Mouse (Mus musculus) small intestine, adult 2 months (tissue): Measurements from ENCODE around the gene Sp140. TPM values are rescaled to one million over a fixed set of nuclear protein-coding genes. Genes with fewer than 3 reads are reported as not detected.
"Not testable (repeated sequence)": the region's sequence is repeated elsewhere in the genome, so short reads cannot be mapped to it uniquely, and the experiment has no call there.

Experiments
- H3K27ac ChIP-seq: fragments of 200-500 bp; 2 replicates; pipeline ENCODE4 v1.5.1; 2012; ENCODE audit warnings: low read depth, low read length, control low read depth, inconsistent platforms; ENCODE audit not compliant: insufficient read depth
- H3K27me3 ChIP-seq: fragments of 200-500 bp; 2 replicates; pipeline ENCODE4 v1.6.1; 2012; ENCODE audit warnings: mild to moderate bottlenecking, moderate library complexity, low read length, inconsistent platforms; ENCODE audit not compliant: control insufficient read depth, insufficient read depth
- H3K36me3 ChIP-seq: fragments of 200-500 bp; 2 replicates; pipeline ENCODE4 v1.6.1; 2012; ENCODE audit warnings: mild to moderate bottlenecking, low read length, control low read depth, inconsistent platforms; ENCODE audit not compliant: control insufficient read depth, insufficient read depth
- H3K4me1 ChIP-seq: fragments of 200-500 bp; 2 replicates; pipeline ENCODE4 v1.6.1; 2012; ENCODE audit warnings: low read length, inconsistent platforms, mixed read lengths; ENCODE audit not compliant: control insufficient read depth, insufficient read depth, insufficient read length
- H3K4me3 ChIP-seq: fragments of 200-500 bp; 2 replicates; pipeline ENCODE4 v1.5.1; 2012; ENCODE audit warnings: low read depth, mild to moderate bottlenecking, control low read depth, inconsistent platforms, low read length, moderate library complexity
- CTCF ChIP-seq: fragments of 200-500 bp; IDR thresholded peaks from 2 replicates; pipeline ENCODE4 v1.5.1; 2012; ENCODE audit warnings: low read depth, mild to moderate bottlenecking, control low read depth, inconsistent platforms, low read length, moderate library complexity, mixed read lengths; ENCODE audit not compliant: insufficient replicate concordance, insufficient read length; ENCODE audit errors: extremely low read depth
- POLR2A ChIP-seq: fragments of 200-500 bp; IDR thresholded peaks from 2 replicates; pipeline ENCODE4 v1.6.1; 2012; ENCODE audit warnings: low read depth, mild to moderate bottlenecking, control low read depth, inconsistent platforms, low read length, moderate library complexity
- WGBS: fragments of 180-500 bp; shearing (Covaris S2); methylation state at CpG from one replicate; pipeline ENCODE4 v1.1.7; 2018; 5-methylcytosine and 5-hydroxymethylcytosine counted together
- polyA plus RNA-seq: library from polyadenylated mRNA; depleted of rRNA; stranded (reverse); fragments of >200 nt; gene quantifications from 2 replicates; pipeline ENCODE4 v1.2.3, GENCODE M21; 2012

The Sp140 gene
- polyA plus RNA-seq, 1 experiment = 3.6 TPM

- H3K4me3 ChIP-seq, H3K4me1 ChIP-seq, H3K27me3 ChIP-seq, H3K27ac ChIP-seq, H3K36me3 ChIP-seq: not testable (repeated sequence)
- 52% methylated on average over 3 of the region's 3 CpGs for WGBS
Observed at GRCm38 (mm10) chr1:85636936-85637335, 36.8 kb downstream of the Sp140 start.

- 79% methylated on average over 4 of the region's 4 CpGs for WGBS
- H3K27me3 ChIP-seq, H3K27ac ChIP-seq, H3K4me3 ChIP-seq, H3K4me1 ChIP-seq, H3K36me3 ChIP-seq: not testable (repeated sequence)
Observed at GRCm38 (mm10) chr1:85638144-85638543, 38.0 kb downstream of the Sp140 start.

GRCm38 (mm10) chr1:85649881-85650280 lies 49.7 kb downstream of the Sp140 start, which contains the start of gene Sp100:
Gene Sp100 (plus strand): TSS chr1:85649988.
- Histone ChIP-seq H3K27ac (peak within 1 kb of the TSS; percentile 98), H3K4me3 (peak within 1 kb of the TSS; percentile 63)
- TF ChIP-seq POLR2A = peak; percentile 48; the same call in 1 of the 2 replicates
- H3K27me3 ChIP-seq, H3K4me1 ChIP-seq, H3K36me3 ChIP-seq: not testable (repeated sequence)
- 20% methylated on average over 6 of the region's 6 CpGs for WGBS

GRCm38 (mm10) chr1:85650524-85650923 lies 50.3 kb downstream of the Sp140 start:
- H3K36me3 ChIP-seq, H3K4me1 ChIP-seq, H3K27me3 ChIP-seq: not testable (repeated sequence)
- Histone ChIP-seq H3K27ac (peak overlapping the region; percentile 46; the same call in 1 of the 2 replicates), H3K4me3 (peak overlapping the region; percentile 43)
- WGBS = 55% methylated on average over 4 of the region's 5 CpGs

- not testable (repeated sequence) for H3K36me3 ChIP-seq, H3K27me3 ChIP-seq, H3K4me1 ChIP-seq
- WGBS = 51% methylated on average over 13 of the region's 13 CpGs
- Histone ChIP-seq H3K4me3 (peak overlapping the region; percentile 50), H3K27ac (peak overlapping the region; percentile 58)
Observed at GRCm38 (mm10) chr1:85651770-85652275, 51.6 kb downstream of the Sp140 start.

GRCm38 (mm10) chr1:85657211-85657610 lies 57.0 kb downstream of the Sp140 start:
- not testable (repeated sequence) for H3K4me3 ChIP-seq, H3K27me3 ChIP-seq, H3K4me1 ChIP-seq, H3K36me3 ChIP-seq, H3K27ac ChIP-seq
- 85% methylated on average over 2 of the region's 2 CpGs for WGBS

- Histone ChIP-seq H3K4me3 (no peak overlapping the region), H3K27me3 (no peaks in the 10 kb centered on the region), H3K4me1 (no peaks in the 10 kb centered on the region), H3K36me3 (peaks cover 31% of the 10 kb centered on the region), H3K27ac (no peak overlapping the region)
- TF ChIP-seq POLR2A (no peak), CTCF (no peak)
Observed at GRCm38 (mm10) chr1:85664266-85664665, 64.1 kb downstream of the Sp140 start.

GRCm38 (mm10) chr1:85680226-85680625 lies 80.0 kb downstream of the Sp140 start:
- TF ChIP-seq CTCF (no peak), POLR2A (no peak)
- H3K27ac ChIP-seq = peak overlapping the region; percentile 51; the same call in 1 of the 2 replicates

More at GRCm38 (mm10) chr1:85680226-85680625, 80.0 kb downstream of the Sp140 start:
- Histone ChIP-seq H3K27me3 (no peaks in the 10 kb centered on the region), H3K4me3 (no peak overlapping the region), H3K4me1 (no peaks in the 10 kb centered on the region), H3K36me3 (peaks cover 28% of the 10 kb centered on the region)
- WGBS = 54% methylated on average over 4 of the region's 4 CpGs
